Mouse (Mus musculus) layer of hippocampus, postnatal 25 days (tissue): ENCODE measurements around the gene Ppp4r2. TPM values are rescaled to one million over a fixed set of nuclear protein-coding genes. Genes with fewer than 3 reads are reported as not detected.
A peak's percentile ranks its signal among the peaks of the same experiment; 100 is the strongest.

ENCODE experiments used
- DNase-seq, 2 experiments: peaks; one replicate each; pipeline ENCODE4 v3.0.0; 2022; ENCODE audit warnings: mixed read lengths in 2 of 2, low spot score in 1 of 2; ENCODE audit errors: extremely low spot score in 1 of 2
- total RNA-seq, 2 experiments: library from RNA; stranded (reverse); gene quantifications; 2 replicates each; pipeline ENCODE4 v1.2.3; 2021

The Ppp4r2 gene
- 10 to 100 TPM; 73.4 to 80.7 TPM for total RNA-seq

GRCm38 (mm10) chr6:100833355-100833754 is at the start of gene Ppp4r2:
TSS of gene Ppp4r2 (plus strand) at chr6:100833622.
- peak; percentile 82 to 83 for DNase-seq

- DNase-seq, result no peak
These were observed 45.7 kb upstream of the Ppp4r2 start for GRCm38 (mm10) chr6:100787726-100788125.

- no peak for DNase-seq
These were observed 44.3 kb upstream of the Ppp4r2 start for GRCm38 (mm10) chr6:100789161-100789560.

GRCm38 (mm10) chr6:100792055-100792659 is 41.3 kb upstream of the Ppp4r2 start:
- DNase-seq, result no peak

DNA sequence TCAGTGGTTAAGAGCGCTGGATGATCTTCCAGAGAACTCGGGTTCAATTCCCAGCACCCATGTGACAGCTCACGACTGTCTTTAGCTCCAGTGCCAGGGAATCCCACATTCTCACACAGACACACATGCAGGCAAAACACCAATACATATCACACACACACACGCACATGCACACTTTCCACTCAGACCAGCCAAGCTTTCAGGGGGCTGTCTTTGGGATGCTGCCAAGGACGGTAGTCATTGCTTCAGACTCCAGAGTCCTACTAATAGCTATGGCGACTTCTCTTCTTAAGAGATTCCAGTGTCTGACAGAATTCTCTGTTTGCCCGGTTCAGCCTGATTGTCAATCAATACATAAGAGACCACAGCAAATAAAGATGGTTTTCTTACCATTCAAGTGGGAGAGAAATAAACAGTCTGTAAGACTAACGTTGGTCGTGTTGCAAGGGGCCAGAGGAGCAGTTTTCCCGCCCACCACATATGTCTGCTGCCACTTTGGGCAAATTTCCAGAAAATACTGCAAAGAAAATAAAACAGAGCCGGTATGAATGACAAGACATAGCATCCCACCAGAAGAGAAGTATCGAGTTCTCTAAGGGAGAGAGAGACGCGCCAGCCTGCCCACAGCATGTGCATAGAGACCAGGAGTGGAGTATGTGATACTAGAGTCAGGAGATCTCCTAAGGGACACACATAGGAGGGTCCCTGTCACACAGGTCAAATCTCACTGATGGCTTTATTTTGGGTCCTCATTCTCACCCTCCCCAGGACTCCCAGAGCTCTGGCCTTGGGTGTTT is 40.3 kb upstream of the Ppp4r2 start:
- no peak for DNase-seq

DNA sequence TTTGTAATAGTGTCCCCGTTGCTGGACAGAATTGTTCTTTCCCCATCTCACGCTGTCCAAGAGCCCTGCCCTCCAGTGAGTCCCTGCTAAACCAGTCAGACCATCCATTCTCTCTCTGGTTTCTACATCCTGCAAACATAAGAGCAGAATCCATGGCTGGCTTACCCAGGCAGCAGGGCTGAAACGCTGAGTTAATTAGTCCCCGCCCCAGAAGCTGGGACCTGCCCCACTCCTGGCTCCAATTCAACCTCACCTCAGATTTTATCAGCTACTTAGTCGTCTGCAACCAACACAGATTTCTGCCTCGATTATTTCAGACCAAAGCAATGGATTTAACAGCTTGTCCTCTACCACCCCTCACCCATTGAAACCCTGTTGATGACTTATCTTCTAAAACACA is 37.6 kb upstream of the Ppp4r2 start:
- DNase-seq, result no peak

GRCm38 (mm10) chr6:100799290-100799689 is 34.1 kb upstream of the Ppp4r2 start:
- DNase-seq, result no peak

DNA sequence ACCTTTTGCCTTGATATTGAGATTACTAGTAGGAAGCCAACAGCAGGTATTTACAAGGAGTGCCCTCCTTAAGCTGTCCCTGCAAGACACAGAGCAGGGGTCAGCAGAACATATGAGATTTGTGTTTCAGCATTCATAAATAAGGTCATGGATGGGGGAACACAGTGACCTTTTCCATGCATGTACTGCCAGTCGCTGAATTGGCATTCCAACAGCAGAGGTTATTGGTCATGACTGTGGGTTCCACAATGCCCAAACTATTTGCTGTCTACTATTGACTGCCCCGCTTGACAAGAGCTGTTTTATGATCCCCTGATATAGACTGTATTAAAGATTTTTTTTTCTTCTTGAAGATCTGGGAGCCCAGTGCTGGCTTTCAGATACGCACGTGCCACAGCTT is 33.7 kb upstream of the Ppp4r2 start:
- DNase-seq, result no peak

GRCm38 (mm10) chr6:100800497-100800955 is 32.9 kb upstream of the Ppp4r2 start:
- peak; percentile 20 to 23 for DNase-seq

DNA sequence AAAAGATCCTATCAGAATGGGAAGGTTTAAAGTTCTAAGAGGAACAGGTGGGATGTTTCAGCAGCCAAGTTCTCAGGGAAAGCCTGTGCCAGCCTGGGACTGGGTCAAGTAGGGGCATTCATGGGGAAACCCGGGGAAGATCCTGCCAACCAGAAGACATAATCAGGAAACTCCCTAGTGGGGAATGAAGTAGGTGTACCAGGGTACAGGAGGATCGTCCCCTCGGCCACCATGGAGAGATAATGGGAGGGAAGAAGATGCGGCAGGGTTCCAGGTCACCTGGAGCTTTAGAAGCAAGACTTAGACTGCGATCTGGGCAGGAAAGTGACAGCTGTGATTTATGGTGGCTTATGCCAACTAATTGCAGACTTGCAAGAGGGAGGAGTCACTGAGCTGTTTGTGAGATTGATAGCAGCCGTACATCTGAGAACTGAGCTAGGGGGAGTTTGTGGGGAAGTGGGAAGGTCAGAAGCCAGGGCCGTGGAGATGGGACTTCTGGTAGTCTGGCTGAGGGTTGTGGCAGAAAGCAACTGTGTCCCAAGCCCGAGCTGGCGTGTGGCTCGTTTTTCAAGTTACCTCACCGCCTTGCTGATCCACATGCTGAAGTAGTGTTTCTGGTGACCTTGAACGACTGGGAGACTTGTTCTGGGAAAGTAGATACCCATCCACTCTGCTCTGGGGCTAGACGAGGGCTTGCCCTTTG is 30.9 kb upstream of the Ppp4r2 start:
- DNase-seq, result no peak

DNA sequence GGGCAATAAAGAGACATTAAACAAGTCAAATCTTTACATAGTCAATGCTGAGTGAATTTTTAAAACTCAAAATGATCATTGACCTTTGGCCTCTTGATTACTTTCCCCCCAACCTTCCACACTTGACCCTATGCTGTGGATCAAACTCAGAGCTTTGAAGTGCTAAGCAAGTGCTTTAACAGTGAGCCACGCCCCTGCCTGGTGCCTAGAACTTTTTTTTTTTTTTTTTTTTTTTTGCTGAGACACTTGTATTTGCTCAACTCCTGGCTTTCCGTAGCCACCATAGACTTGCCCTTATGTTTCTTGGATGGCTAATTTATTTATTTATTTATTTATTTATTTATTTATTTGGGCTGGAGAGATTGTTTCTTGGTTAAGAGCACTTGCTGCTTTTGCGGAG is 30.2 kb upstream of the Ppp4r2 start:
- no peak for DNase-seq

- no peak for DNase-seq
These were observed 26.2 kb upstream of the Ppp4r2 start for GRCm38 (mm10) chr6:100807187-100807586.

GRCm38 (mm10) chr6:100807746-100808145 is 25.7 kb upstream of the Ppp4r2 start:
- DNase-seq, result no peak

DNA sequence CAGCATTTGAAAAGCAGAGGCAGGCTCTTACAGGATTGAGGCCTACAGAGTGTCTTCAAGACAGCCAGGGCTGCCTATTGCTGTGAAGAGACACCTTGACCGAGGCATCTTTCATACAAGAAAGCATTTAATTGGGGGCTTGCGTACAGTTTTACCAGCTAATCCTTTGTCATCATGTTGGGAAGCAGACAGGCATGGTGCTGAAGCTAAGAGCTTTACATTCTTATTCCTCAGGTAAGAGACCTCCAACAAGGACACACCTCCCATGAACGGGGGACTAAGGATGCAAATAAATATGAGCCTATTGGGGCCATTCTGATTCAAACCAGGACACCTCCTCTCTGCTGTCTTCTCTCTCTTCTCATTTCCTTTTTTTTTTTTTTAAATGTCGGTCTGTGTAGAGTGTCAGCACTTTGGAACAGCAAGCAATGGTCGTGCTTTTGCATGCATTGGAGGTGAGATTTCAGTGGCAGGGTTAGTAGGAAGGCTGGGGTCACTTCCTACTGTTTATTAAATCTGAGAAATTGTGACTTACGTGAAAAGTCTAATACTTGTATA is 25.1 kb upstream of the Ppp4r2 start:
- DNase-seq, result no peak

DNA sequence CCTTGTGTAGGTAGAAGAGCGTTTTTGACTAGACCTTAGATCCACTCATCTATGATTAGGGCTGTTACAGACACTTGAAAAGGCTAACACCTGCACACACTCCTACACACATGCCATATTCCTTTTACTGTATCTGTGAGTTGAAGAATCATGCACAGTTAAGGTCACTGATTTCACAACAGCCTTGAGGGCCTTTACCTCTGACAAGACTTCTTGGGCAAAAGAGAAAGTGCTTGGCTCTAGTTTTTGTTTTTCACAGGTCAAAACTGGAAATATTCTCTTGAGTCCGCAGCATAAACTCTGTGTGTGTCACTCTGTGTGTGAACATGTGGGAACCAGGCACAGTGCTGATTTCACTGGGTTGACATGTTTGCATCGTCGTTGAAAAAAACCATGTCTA is 23.3 kb upstream of the Ppp4r2 start:
- DNase-seq, result no peak

DNA sequence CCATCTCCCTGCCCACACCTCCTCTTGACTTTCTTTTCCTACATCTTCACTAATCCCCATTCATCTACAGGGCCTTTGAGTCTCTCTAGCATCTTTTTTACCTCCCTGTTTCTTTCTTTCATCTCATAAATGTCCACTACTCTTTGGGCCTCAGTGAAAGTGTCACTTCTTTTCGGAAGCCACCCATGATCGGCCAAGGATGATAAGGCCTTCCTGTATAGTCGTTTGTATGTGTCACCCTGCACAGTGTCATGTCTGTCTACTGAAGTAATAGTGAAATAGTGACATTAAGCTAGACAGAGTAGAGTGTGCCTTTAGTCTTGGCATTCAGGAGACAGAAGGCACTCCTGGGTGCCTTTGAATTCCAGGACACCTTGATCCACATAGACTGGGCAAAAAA is 21.7 kb upstream of the Ppp4r2 start:
- no peak for DNase-seq

DNA sequence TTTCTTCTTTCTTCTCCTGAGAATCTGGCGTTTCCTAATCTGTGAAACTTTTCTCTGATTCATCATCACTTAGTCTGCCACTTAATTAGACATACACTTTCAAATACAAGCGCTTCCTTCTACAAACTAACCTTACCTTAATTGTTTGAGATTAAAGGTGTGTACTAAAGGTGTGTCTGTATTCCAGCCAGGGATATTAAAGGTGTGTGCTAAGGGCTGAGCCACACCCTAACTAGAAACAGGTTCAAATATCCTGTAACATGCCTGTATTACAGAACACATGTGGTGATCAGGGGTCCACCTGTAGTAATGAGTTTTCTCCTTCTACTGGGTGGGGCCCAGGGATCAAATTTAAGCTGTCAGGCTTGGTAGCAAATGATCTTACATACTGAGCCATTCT is 12.1 kb upstream of the Ppp4r2 start:
- no peak for DNase-seq

- DNase-seq, result no peak
These were observed 10.1 kb upstream of the Ppp4r2 start for GRCm38 (mm10) chr6:100823356-100823755.

- no peak for DNase-seq
These were observed 8.9 kb upstream of the Ppp4r2 start for GRCm38 (mm10) chr6:100824381-100824965.

GRCm38 (mm10) chr6:100826046-100826445 is 7.4 kb upstream of the Ppp4r2 start:
- DNase-seq, result no peak

GRCm38 (mm10) chr6:100828565-100828964 is 4.9 kb upstream of the Ppp4r2 start:
- DNase-seq, result no peak
